Mouse (Mus musculus) cerebellum, adult 2 months (tissue): ENCODE results near the gene Rfx4.

Experiments
- CTCF ChIP-seq: fragments of 200-500 bp; IDR thresholded peaks from 2 replicates; pipeline ENCODE4 v1.5.1; 2011; ENCODE audit warnings: low read depth, mild to moderate bottlenecking, control low read depth, low read length, moderate library complexity, borderline replicate concordance; ENCODE audit not compliant: insufficient read depth
- POLR2A ChIP-seq: fragments of 200-500 bp; IDR thresholded peaks from 2 replicates; pipeline ENCODE4 v1.6.1; 2011; ENCODE audit warnings: low read length, control low read depth, borderline replicate concordance; ENCODE audit not compliant: insufficient read depth

DNA sequence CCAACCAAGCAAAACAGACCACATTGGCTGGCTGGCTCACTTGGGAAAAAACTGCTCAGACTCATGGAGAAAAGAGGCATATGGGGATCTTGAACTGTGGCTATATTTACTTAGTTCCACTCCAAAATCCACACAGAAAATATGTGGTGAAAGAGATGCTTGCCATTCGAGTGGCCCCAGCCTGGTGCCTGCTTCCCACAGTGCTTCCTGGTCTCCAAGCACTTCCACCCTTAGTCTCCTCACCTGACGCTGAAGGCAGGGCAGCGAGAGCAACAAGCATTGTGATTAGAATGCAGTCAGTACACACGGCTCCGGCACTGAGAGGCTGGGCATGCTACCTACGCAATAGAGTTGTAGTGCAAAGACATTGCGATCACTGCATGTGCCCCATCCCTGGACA is 111.7 kb downstream of the Rfx4 start:
- TF ChIP-seq POLR2A (no peak), CTCF (no peak)
